Mouse (Mus musculus): ENCODE results near the gene Adamts1. TPM values are rescaled to one million over a fixed set of nuclear protein-coding genes. Genes with fewer than 3 reads are reported as not detected.

Gene Adamts1
- 29.6 and 31.4 TPM in 2 replicates for polyA plus RNA-seq (2015; fragmentation: Nextera tagmentation; extraction: Ambion mirVana)

GRCm38 (mm10) chr16:85802954-85803353 is at the start of gene Adamts1:
Gene Adamts1 (minus strand): TSS chr16:85803113.
- WGBS, result under 1% methylated on average over 26 of the region's 26 CpGs
- Histone ChIP-seq H3K9ac (peak within 1 kb of the TSS; percentile 79), H3K4me2 (replicated peaks) (peak within 1 kb of the TSS; percentile 90), H3K27ac (peak within 1 kb of the TSS; percentile 93), H3K36me3 (peaks cover 11% of the 10 kb centered on the region), H3K9me3 (no peaks in the 10 kb centered on the region), H3K27me3 (replicated peaks) (no peaks in the 10 kb centered on the region), H3K4me1 (replicated peaks) (0 out of 2 replicates have a peak, but pooled peaks cover 5% of the 10 kb centered on the region), H3K4me3 (replicated peaks) (peak within 1 kb of the TSS; percentile 68)
- peak; percentile 76 for ATAC-seq

DNA sequence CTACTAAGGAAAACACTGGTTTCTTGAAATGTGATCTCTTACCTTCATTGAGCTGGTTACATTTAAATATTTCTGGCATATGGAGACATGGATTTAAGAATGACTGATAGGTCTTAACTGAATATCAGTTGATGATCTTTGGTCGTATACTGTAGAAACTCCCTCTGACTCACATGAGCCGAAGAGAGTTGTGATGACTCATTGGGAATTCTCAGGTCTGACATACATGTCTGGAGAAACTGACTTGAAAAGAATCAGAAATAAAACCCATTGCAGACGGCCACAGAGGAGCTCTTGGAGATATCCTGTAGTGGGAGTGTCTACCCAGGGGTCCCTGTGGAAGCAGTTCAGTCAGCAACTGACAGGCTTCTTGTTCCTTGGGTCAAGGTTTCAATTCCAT is 24.2 kb upstream of the Adamts1 start:
- Histone ChIP-seq H3K27ac (no peak overlapping the region), H3K9ac (no peak overlapping the region), H3K4me3 (replicated peaks) (no peak overlapping the region), H3K9me3 (no peaks in the 10 kb centered on the region), H3K36me3 (no peaks in the 10 kb centered on the region), H3K4me2 (replicated peaks) (no peak overlapping the region), H3K4me1 (replicated peaks) (no peaks in the 10 kb centered on the region), H3K27me3 (replicated peaks) (no peaks in the 10 kb centered on the region)
- no peak for ATAC-seq
- 68% methylated on average over 3 of the region's 3 CpGs for WGBS

GRCm38 (mm10) chr16:85822330-85822916 is 19.5 kb upstream of the Adamts1 start:
- Histone ChIP-seq H3K27ac (no peak overlapping the region), H3K4me2 (replicated peaks) (no peak overlapping the region), H3K9ac (no peak overlapping the region), H3K4me1 (replicated peaks) (no peaks in the 10 kb centered on the region), H3K27me3 (replicated peaks) (no peaks in the 10 kb centered on the region), H3K4me3 (replicated peaks) (no peak overlapping the region), H3K36me3 (no peaks in the 10 kb centered on the region), H3K9me3 (no peaks in the 10 kb centered on the region)
- no peak for ATAC-seq
- 71% methylated on average over 5 of the region's 5 CpGs for WGBS

DNA sequence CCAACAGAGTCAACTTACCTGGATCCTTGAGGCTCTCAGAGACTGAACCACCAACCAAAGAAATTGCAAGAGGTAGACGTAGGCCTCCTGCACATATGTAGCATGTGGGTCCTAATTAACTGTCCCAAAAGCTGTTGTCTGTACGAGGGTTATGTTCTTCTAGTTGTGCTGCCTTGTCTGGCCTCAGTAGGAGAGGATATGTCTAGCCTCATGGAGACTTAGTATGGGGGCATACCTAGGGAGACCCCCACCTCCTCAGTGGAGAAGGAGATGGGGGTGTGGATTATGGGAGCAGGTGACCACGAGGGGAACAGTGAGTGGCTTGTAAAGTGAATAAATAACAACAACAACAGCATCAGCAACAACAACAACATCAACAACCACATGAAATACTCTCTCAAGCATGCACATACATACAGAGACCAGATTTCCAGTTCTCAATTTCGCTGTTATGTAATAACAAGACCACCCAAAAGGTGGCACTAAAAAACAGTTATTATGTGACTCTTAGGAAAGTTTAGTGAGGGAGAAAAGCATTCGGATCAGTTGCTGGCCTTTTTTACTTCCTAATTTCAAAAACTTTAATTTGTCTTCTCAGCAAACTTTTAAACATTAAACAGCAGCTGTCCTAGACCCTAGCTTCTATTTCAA is 17.0 kb upstream of the Adamts1 start:
- WGBS, result 58% methylated on average over 5 of the region's 5 CpGs

DNA sequence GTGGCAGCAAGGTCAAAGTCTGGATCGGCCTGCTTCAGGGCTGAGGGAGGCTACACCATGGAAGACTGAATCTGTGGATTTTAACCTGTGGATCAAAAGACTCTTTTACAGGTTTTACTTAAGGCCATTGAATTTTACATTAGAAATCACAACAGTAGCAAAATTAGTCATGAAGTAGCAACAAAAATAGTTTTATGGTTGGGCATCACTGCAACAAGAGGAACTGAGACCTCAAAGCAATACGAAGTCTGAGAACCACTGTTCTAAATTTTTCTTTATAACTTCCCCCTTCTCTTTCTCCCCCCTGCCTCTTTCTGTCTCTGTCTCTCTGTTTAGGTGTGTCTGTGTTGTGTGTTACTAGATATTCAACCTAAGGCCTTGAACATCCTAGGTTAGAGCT is 11.2 kb upstream of the Adamts1 start:
- Histone ChIP-seq H3K36me3 (no peaks in the 10 kb centered on the region), H3K4me2 (replicated peaks) (no peak overlapping the region), H3K9ac (no peak overlapping the region), H3K4me1 (replicated peaks) (no peaks in the 10 kb centered on the region), H3K4me3 (replicated peaks) (no peak overlapping the region), H3K27ac (no peak overlapping the region), H3K27me3 (replicated peaks) (no peaks in the 10 kb centered on the region), H3K9me3 (no peaks in the 10 kb centered on the region)
- ATAC-seq, result no peak
- 85% methylated on average over 2 of the region's 2 CpGs for WGBS

More for the DNA sequence above, 17.0 kb upstream of the Adamts1 start:
- H3K4me1 ChIP-seq (replicated peaks), result no peaks in the 10 kb centered on the region
- H3K27me3 ChIP-seq (replicated peaks), result no peaks in the 10 kb centered on the region
- H3K27ac ChIP-seq, result no peak overlapping the region
- no peak overlapping the region for H3K9ac ChIP-seq
- H3K4me3 ChIP-seq (replicated peaks), result no peak overlapping the region
- H3K9me3 ChIP-seq, result no peaks in the 10 kb centered on the region
- no peak overlapping the region for H3K4me2 ChIP-seq (replicated peaks)
- no peak for ATAC-seq
- no peaks in the 10 kb centered on the region for H3K36me3 ChIP-seq

GRCm38 (mm10) chr16:85807626-85808025 is 4.7 kb upstream of the Adamts1 start:
- Histone ChIP-seq H3K4me1 (replicated peaks) (no peaks in the 10 kb centered on the region), H3K9ac (no peak overlapping the region), H3K4me3 (replicated peaks) (no peak overlapping the region), H3K36me3 (no peaks in the 10 kb centered on the region), H3K27me3 (replicated peaks) (no peaks in the 10 kb centered on the region), H3K9me3 (no peaks in the 10 kb centered on the region), H3K4me2 (replicated peaks) (no peak overlapping the region), H3K27ac (no peak overlapping the region)
- WGBS, result 14% methylated on average over 2 of the region's 2 CpGs
- no peak for ATAC-seq

DNA sequence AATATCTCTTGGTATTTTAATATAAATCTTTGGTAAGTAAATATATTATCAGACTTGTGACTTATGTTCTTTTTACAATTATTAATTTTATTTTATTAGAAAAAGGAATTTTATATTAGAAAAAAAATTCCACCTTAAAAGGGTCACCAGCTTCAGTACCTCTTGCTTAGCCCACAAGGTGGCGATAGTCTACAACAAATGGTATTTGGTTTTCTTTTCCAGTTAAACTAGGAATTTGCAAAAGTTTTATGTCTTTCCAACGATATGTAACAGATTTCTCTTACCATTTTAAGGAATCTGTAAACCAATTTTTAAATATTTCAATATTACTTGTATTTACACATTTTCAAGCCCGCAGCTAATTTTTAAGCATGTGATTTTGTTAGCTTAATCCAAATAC is 4.2 kb upstream of the Adamts1 start:
- Histone ChIP-seq H3K9me3 (no peaks in the 10 kb centered on the region), H3K27me3 (replicated peaks) (no peaks in the 10 kb centered on the region), H3K4me2 (replicated peaks) (no peak overlapping the region), H3K36me3 (no peaks in the 10 kb centered on the region), H3K9ac (no peak overlapping the region), H3K4me3 (replicated peaks) (no peak overlapping the region), H3K4me1 (replicated peaks) (no peaks in the 10 kb centered on the region), H3K27ac (no peak overlapping the region)
- WGBS, result 15% methylated on average over 3 of the region's 3 CpGs
- ATAC-seq, result no peak

GRCm38 (mm10) chr16:85805581-85805980 is 2.7 kb upstream of the Adamts1 start:
- no peak overlapping the region for H3K4me3 ChIP-seq (replicated peaks)
- no peaks in the 10 kb centered on the region for H3K36me3 ChIP-seq
- no peaks in the 10 kb centered on the region for H3K9me3 ChIP-seq
- H3K4me2 ChIP-seq (replicated peaks), result no peak overlapping the region
- H3K27ac ChIP-seq, result no peak overlapping the region
- H3K4me1 ChIP-seq (replicated peaks), result no peaks in the 10 kb centered on the region
- H3K27me3 ChIP-seq (replicated peaks), result no peaks in the 10 kb centered on the region
- 73% methylated on average over 2 of the region's 2 CpGs for WGBS
- no peak for ATAC-seq
- no peak overlapping the region for H3K9ac ChIP-seq

DNA sequence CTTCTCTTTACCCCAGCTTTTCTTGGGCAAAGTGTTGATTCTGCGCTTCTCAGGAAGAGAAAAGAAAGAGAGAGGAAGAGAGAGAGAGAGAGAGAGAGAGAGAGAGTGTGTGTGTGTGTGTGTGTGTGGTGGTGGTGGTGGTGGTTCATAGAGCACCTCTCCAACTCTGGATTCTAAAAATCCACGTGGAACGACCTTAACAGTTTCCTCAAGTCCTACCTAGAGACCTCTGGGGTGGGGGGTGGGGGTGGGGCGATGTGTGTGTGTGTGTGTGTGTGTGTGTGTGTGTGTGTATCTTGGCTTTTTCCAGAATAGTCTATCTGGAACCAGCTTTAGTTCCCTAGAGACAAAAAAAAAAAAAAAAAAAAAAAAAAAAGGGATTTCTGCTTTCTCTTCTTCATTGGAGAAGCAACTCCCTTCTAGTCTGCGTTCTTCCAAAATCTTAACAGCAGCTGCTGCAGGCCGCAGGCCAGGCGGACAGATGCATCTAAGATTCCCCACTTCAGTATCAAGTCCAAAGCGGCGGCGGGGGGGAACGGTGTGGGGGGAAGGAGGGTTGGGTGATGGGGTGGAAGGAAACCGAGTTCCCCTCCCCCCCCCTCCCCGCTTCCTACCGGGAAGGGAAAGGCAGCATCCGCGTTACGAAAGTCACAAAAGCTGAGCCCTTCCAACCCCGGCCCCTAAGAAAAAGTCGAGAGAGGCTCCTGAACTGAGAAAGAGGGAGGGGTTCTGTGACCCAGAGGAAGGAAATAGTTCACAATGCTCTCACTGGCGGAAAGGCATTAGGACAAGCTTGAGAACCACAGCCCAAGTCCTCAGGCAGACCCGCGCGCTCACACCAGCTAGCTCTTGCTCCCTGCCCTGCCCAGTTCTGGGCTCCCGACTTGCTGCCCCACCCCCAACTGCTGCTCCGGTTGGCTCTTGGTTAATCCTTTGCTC is 969 bp upstream of the Adamts1 start:
- Histone ChIP-seq H3K27ac (peak overlapping the region; percentile 93), H3K4me2 (replicated peaks) (peak overlapping the region; percentile 90), H3K4me1 (replicated peaks) (0 out of 2 replicates have a peak, but pooled peaks cover 5% of the 10 kb centered on the region), H3K36me3 (peaks cover 5% of the 10 kb centered on the region), H3K9me3 (no peaks in the 10 kb centered on the region), H3K27me3 (replicated peaks) (no peaks in the 10 kb centered on the region), H3K9ac (peak overlapping the region; percentile 79), H3K4me3 (replicated peaks) (peak overlapping the region; percentile 68)
- ATAC-seq, result peak; percentile 22
- under 1% methylated on average over 20 of the region's 25 CpGs for WGBS

DNA sequence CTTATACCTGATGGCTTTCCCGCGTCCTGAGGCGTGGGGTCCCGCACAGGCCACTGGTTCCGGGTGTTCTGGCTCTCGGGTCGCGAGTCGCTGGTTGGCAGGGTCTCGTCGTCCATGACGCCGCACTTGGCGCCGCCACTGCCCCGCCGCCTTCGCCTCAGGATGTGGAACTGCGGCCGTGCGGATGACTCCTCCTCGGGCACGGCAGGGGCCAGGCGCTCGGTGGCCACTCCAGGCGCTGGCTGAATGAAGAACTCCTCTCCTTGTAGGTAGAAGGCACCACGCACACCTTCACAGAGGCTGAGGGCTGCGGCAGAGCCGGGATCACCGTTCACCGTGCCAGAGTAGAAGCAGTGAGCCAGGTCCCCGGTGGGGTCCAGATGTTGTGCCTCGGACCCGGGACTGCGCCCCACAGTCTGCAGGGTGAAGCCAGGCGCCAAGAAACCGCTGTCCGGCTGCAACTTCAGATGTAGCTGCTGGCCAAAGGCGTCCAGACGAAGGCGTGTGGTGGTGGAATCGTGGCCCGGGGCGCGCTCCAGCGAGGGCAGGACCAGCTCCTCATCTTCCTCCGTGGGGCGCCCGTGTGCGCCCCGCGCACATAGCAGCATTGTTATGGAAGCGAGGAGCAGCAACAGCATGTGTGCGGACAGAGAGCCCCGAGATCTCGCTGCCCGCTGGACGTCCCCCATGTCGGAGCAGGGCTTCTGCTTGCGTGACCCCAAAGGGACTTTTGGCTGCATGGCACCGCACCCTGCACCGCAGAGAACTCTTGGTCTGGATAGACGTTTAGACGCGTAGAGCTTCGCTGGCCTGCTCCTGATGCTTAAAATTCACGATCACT is 722 bp downstream of the Adamts1 start:
- Histone ChIP-seq H3K4me1 (replicated peaks) (0 out of 2 replicates have a peak, but pooled peaks cover 5% of the 10 kb centered on the region), H3K36me3 (peaks cover 17% of the 10 kb centered on the region), H3K27me3 (replicated peaks) (no peaks in the 10 kb centered on the region), H3K4me3 (replicated peaks) (peak overlapping the region; percentile 68), H3K27ac (peak overlapping the region; percentile 93), H3K4me2 (replicated peaks) (peak overlapping the region; percentile 90), H3K9ac (peak overlapping the region; percentile 79), H3K9me3 (no peaks in the 10 kb centered on the region)
- ATAC-seq, result peak; percentile 4
- under 1% methylated on average over 67 of the region's 67 CpGs for WGBS

GRCm38 (mm10) chr16:85801252-85801651 is 1.7 kb downstream of the Adamts1 start:
- Histone ChIP-seq H3K27ac (peak overlapping the region; percentile 93), H3K4me1 (replicated peaks) (0 out of 2 replicates have a peak, but pooled peaks cover 5% of the 10 kb centered on the region), H3K9me3 (no peaks in the 10 kb centered on the region), H3K4me2 (replicated peaks) (peak overlapping the region; percentile 90), H3K27me3 (replicated peaks) (no peaks in the 10 kb centered on the region), H3K4me3 (replicated peaks) (peak overlapping the region; percentile 68), H3K36me3 (peaks cover 22% of the 10 kb centered on the region), H3K9ac (peak overlapping the region; percentile 79)
- under 1% methylated on average over 23 of the region's 23 CpGs for WGBS
- peak; percentile 89 for ATAC-seq
